Mouse (Mus musculus) midbrain, embryonic 12.5 days (tissue): Measurements from ENCODE around the gene Lor. TPM values are rescaled to one million over a fixed set of nuclear protein-coding genes. Genes with fewer than 3 reads are reported as not detected.

Experiments
- microRNA-seq: library from miRNA; unstranded; fragments of <30 nt; microRNA quantifications from one replicate; pipeline ENCODE4, GENCODE M21; 2017
- polyA plus RNA-seq: library from polyadenylated mRNA; unstranded; fragments of >200 nt; fragmentation: Nextera tagmentation; extraction: Ambion mirVana; gene quantifications from 2 replicates; pipeline ENCODE4 v1.2.1, GENCODE M21; 2016

The Lor gene
- polyA plus RNA-seq, 1 experiment from 2014 or later, result 3.1 TPM

Small RNAs within 50 kb of the gene (microRNA-seq; reads per million reads assigned to microRNA genes)
- not detected for gene Gm25145

Other genes starting within 250 kb of the Lor start
- gene Pglyrp3, start 68.6 kb downstream of the Lor start, polyA plus RNA-seq, result not detected in 2 replicates
- gene Prr9, start 40.8 kb upstream of the Lor start, polyA plus RNA-seq, result not detected in 2 replicates
- not detected in 2 replicates for gene Lelp1, start 59.6 kb upstream of the Lor start, polyA plus RNA-seq
- not detected in 2 replicates for gene Sprr2a1, start 132.7 kb upstream of the Lor start, polyA plus RNA-seq
- not detected in 2 replicates for gene Sprr2a2, start 132.8 kb upstream of the Lor start, polyA plus RNA-seq
- not detected in 2 replicates for gene Sprr2a3, start 202.3 kb upstream of the Lor start, polyA plus RNA-seq
- gene Sprr2b, start 233.5 kb upstream of the Lor start, polyA plus RNA-seq, result not detected in 2 replicates